Mouse (Mus musculus) ES-E14 (cell line): ENCODE measurements around the gene Tfam. TPM values are rescaled to one million over a fixed set of nuclear protein-coding genes. Genes with fewer than 3 reads are reported as not detected.

Experiments used
- DNase-seq: peaks from one replicate; pipeline ENCODE4 v3.0.0-alpha.2; 2013; ENCODE audit warnings: low read depth, low spot score
- H3K27ac ChIP-seq: 2 replicates; pipeline ENCODE4 v1.5.1; 2012; ENCODE audit warnings: low read depth, mild to moderate bottlenecking, low read length, moderate library complexity, mixed read lengths; ENCODE audit not compliant: poor library complexity, insufficient read depth, severe bottlenecking
- H3K36me3 ChIP-seq: 2 replicates; pipeline ENCODE4 v1.6.1; 2012; ENCODE audit warnings: mild to moderate bottlenecking, low read length, moderate library complexity, mixed read lengths; ENCODE audit not compliant: control insufficient read depth, poor library complexity, insufficient read depth, severe bottlenecking
- H3K4me1 ChIP-seq, 2 experiments: fragments of 150-350 bp in 1 of 2; sonication (generic) in 1 of 2; 2 replicates each; pipeline ENCODE4 v1.6.1; 2012; ENCODE audit warnings: low read length in 2 of 2, mild to moderate bottlenecking in 1 of 2, mixed read lengths in 1 of 2; ENCODE audit not compliant: control insufficient read depth in 2 of 2, insufficient read depth in 2 of 2, poor library complexity in 1 of 2
- H3K4me3 ChIP-seq, 2 experiments: fragments of 150-350 bp in 1 of 2; sonication (generic) in 1 of 2; 2 replicates each; pipeline ENCODE4 v1.5.1; 2012; ENCODE audit warnings: low read length in 2 of 2, low read depth in 1 of 2, mild to moderate bottlenecking in 1 of 2, mixed read lengths in 1 of 2; ENCODE audit not compliant: insufficient read depth in 1 of 2, poor library complexity in 1 of 2, severe bottlenecking in 1 of 2
- H3K9ac ChIP-seq: 2 replicates; pipeline ENCODE4 v1.6.1; 2012; ENCODE audit warnings: low read depth, mild to moderate bottlenecking, low read length, mixed read lengths; ENCODE audit not compliant: poor library complexity, insufficient read depth, severe bottlenecking
- H3K9me3 ChIP-seq: fragments of 150-350 bp; sonication (generic); 2 replicates; pipeline ENCODE4 v1.6.1; 2012; ENCODE audit warnings: low read depth, mild to moderate bottlenecking, low read length; ENCODE audit not compliant: control insufficient read depth, insufficient read depth
- CHD2 ChIP-seq: IDR thresholded peaks from 2 replicates; pipeline ENCODE4 v1.6.1; 2014; ENCODE audit warnings: mild to moderate bottlenecking, low read depth, low read length, inconsistent platforms
- HCFC1 ChIP-seq: IDR thresholded peaks from 2 replicates; pipeline ENCODE4 v1.6.1; 2012; ENCODE audit warnings: low read length, inconsistent platforms, borderline replicate concordance; ENCODE audit not compliant: insufficient read depth
- MAFK ChIP-seq: IDR thresholded peaks from 2 replicates; pipeline ENCODE4 v1.6.1; 2014; ENCODE audit warnings: mild to moderate bottlenecking, low read depth, low read length, inconsistent platforms; ENCODE audit not compliant: insufficient read depth
- ZC3H11A ChIP-seq: IDR thresholded peaks from 2 replicates; pipeline ENCODE4 v1.6.1; 2012; ENCODE audit warnings: low read depth, mild to moderate bottlenecking, inconsistent platforms, low read length, borderline replicate concordance
- ZNF384 ChIP-seq: IDR thresholded peaks from 2 replicates; pipeline ENCODE4 v1.6.1; 2012; ENCODE audit warnings: low read depth, low read length, inconsistent platforms
- in situ Hi-C, 2 experiments: fragments of 600-800 bp; cut with MboI; formaldehyde crosslinking; loops; one replicate each; pipeline ENCODE4 v1.15.1; 2025; ENCODE audit warnings: low sequenced_read_pairs in 2 of 2, inconsistent platforms in 1 of 2; ENCODE audit not compliant: unreplicated experiment in 2 of 2
- total RNA-seq: library from RNA; depleted of rRNA; stranded (reverse); fragments of 300-350 nt; gene quantifications from 2 replicates; pipeline ENCODE4 v1.2.3, GENCODE M21; 2012

The Tfam gene
- total RNA-seq, 1 experiment: 67.3 TPM

- DNase-seq: no peak
- Histone ChIP-seq H3K9me3 (no peaks in the 10 kb centered on the region), H3K4me3 (no peak overlapping the region), H3K27ac (no peak overlapping the region), H3K36me3 (no peaks in the 10 kb centered on the region), H3K9ac (no peak overlapping the region), H3K4me1 (no peaks in the 10 kb centered on the region; a peak in 1 of 4 replicates)
- TF ChIP-seq CHD2 (no peak), ZNF384 (no peak), ZC3H11A (no peak), MAFK (no peak), HCFC1 (no peak)
- in situ Hi-C loops: no loop called here
These were observed 13.8 kb upstream of the Tfam start for GRCm38 (mm10) chr10:71251846-71252245.

GRCm38 (mm10) chr10:71251256-71251655 is 13.2 kb upstream of the Tfam start:
- no peak overlapping the region for H3K9ac ChIP-seq
- DNase-seq: no peak
- no peaks in the 10 kb centered on the region for H3K4me1 ChIP-seq
- in situ Hi-C loops: no loop called here
- no peaks in the 10 kb centered on the region for H3K36me3 ChIP-seq
- TF ChIP-seq CHD2 (no peak), HCFC1 (no peak), MAFK (no peak), ZNF384 (no peak)
- H3K4me3 ChIP-seq: no peak overlapping the region
- H3K27ac ChIP-seq: no peak overlapping the region
- H3K9me3 ChIP-seq: no peaks in the 10 kb centered on the region

GRCm38 (mm10) chr10:71250472-71250871 is 12.4 kb upstream of the Tfam start:
- in situ Hi-C loops: no loop called here
- no peak overlapping the region for H3K9ac ChIP-seq

GRCm38 (mm10) chr10:71249086-71249880 is 11.2 kb upstream of the Tfam start:
- no peaks in the 10 kb centered on the region for H3K9me3 ChIP-seq
- no peaks in the 10 kb centered on the region for H3K4me1 ChIP-seq
- TF ChIP-seq ZC3H11A (no peak), MAFK (no peak), CHD2 (no peak), HCFC1 (no peak), ZNF384 (no peak)
- no peak overlapping the region for H3K4me3 ChIP-seq
- H3K9ac ChIP-seq: no peak overlapping the region
- DNase-seq: no peak
- H3K27ac ChIP-seq: no peak overlapping the region
- in situ Hi-C loops: no loop called here
- H3K36me3 ChIP-seq: no peaks in the 10 kb centered on the region

More at GRCm38 (mm10) chr10:71250472-71250871, 12.4 kb upstream of the Tfam start:
- peak overlapping the region in 1 of 2 experiments; percentile 24; a peak in 1 of 4 replicates for H3K4me3 ChIP-seq
- H3K27ac ChIP-seq: no peak overlapping the region
- no peak for TF ChIP-seq MAFK
- no peak for TF ChIP-seq HCFC1
- no peak for TF ChIP-seq ZNF384
- no peak for TF ChIP-seq ZC3H11A
- no peak for TF ChIP-seq CHD2
- H3K4me1 ChIP-seq: no peaks in the 10 kb centered on the region
- no peaks in the 10 kb centered on the region for H3K9me3 ChIP-seq
- DNase-seq: no peak
- H3K36me3 ChIP-seq: no peaks in the 10 kb centered on the region
